Mouse (Mus musculus): Measurements from ENCODE around the gene Ercc1.

DNA sequence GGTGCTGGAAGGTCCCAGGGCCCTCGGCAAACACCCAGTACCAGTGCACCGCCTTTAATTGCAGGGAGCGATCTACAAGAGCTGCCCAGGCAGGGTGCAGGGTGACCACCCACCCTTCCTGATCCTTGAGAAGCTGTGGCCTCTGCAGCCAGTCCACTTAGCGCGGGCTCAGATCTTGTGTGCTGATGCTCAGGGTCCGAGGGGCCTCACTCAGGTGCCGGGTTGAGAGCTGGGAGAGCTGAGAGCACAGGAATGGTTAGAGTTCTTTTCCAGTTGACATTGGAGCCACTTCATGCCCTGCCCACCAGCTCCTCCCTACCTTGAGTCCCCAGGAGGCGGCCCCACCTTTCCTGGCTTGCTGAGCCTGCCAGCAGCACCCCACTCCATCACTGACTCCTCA, 49.9 kb downstream of the Ercc1 start:
- TF ChIP-seq POLR2A (IDR thresholded peaks at IDR 0.05; ENCODE audit: insufficient read depth, low read depth, low read length) (no peak), CTCF (IDR thresholded peaks at IDR 0.05; ENCODE audit: insufficient read depth, low read depth, low read length) (no peak)

Measured in olfactory bulb, adult 2 months (tissue).